Mouse (Mus musculus) adrenal gland (tissue): ENCODE measurements around the gene March9.

Experiments used
- intact Hi-C: fragments of 180-260 bp; cut with DNase I; formaldehyde crosslinking; loops from one replicate; pipeline ENCODE4 v1.15.1; 2025

March9 gene

DNA sequence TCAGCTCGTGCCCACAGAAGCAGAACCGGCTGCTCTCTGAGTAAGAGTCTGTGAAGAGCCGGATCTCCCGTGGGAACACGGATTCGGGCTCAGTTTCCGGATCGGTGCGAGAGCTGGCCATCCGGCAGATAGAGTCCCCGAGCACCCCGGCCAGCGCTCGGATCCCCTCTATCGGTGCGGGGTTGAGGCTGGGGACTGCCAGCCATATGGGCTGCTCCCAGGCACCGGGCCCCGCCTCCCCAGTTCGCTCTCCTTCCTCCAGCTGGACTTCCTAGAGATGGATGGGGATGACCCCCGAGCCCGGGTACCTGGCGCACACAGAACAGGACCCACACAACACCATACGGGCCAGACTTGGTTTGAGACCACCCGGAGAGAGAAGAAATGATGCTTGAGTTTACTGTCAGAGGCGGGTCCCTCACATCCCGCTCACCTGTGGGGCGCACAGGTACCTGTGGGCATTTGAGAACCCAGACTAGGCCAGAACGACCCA lies 18.7 kb downstream of the March9 start, which contains the start of the genes Mettl1 and Eef1akmt3:
TSS of gene Mettl1 (plus strand) at position 141 of the 493 bp plus-strand sequence.
TSS of gene Eef1akmt3 (minus strand) at position 240 of the 493 bp plus-strand sequence.
- intact Hi-C loops, result no loop called here

DNA sequence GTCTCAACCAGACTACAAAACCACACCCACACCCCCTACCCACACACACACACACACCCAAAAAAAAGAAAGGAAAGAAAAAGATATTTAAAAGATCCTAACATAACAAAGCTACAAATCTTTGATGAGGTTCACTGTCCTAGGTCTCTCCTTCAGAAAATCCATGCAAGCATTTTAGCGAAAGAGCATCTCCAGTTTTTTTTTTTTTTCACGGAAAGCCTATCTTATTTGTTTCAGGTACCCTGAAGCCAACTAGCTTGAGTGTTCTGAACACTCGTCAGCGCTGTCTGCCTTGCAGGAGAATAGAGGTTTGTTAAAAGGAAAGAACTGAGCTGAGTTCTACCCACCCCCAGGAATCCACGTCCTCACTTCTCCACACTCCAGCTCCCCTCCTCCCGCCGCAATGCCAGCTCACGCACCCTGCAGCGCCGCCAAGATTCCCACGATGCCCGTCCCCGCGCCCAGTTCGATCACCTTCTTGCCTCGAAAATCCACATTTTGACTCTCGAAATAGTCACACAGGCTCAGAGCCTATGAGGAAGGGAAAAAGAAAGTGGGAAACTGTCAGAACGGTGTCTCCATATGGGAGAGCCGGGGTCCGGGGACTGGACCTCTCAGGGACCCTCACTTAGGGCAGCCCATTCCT lies 19.3 kb downstream of the March9 start:
- intact Hi-C loops, result no loop called here

DNA sequence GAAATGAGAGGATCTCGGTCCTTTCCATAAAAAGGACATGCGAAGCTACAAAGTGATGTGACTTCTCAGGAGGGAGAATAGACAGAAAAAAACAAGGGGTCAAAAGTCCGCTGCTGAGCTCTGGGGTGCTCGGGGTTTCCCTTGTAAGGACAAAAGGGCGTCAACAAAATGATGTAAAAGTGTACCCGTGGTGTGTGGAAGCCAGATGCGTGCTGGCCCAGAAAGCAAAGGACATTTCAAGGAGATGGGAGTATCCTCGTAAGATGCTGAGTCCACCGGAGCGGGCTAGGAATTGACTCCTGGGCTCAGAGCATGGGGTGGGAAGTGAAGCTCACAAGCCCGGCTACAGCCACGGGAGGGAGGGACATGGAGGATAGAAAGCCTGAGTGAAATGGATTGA lies 22.3 kb downstream of the March9 start:
- intact Hi-C loops, result no loop called here

DNA sequence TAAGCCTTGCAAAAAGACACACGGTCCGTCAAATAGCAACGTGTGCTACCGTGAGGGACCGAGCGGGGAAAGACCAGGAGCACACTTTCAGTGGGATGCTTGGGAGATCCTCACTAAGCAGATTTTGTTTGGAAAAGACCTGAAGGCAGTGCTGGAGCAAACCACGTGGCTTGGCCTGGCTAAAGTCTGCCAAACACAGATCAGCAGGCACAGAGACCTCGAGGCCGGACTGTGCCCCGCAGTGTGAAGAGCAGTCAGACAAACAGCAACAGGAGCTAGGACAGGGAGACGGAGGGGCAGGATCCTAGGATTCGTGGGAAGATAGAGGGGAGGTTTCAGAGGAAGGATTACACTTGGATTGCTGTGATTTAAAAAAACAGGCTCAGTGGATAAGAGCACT lies 23.7 kb downstream of the March9 start:
- intact Hi-C loops, result no loop called here

DNA sequence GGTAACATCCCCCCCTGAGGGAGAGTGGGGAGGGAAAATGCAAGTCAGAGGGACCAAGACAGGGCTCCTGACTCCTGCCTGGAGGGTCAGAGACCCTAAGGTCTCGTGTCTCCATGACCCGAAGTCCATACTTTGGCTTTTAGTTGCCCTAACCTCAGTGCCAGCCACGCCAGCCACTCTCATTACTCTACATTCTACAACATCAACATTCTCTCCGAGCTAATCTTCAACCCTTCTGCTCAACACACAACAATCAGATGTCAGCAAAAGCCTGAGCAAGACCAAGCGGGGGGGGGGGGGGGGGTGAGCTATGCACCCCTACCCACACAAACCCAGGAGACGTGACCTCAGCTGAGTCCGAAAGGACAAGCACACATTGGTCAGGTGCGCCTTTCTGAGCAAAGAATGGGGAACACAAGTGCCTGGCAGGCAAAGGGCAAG lies 26.7 kb downstream of the March9 start:
- intact Hi-C loops, result no loop called here

DNA sequence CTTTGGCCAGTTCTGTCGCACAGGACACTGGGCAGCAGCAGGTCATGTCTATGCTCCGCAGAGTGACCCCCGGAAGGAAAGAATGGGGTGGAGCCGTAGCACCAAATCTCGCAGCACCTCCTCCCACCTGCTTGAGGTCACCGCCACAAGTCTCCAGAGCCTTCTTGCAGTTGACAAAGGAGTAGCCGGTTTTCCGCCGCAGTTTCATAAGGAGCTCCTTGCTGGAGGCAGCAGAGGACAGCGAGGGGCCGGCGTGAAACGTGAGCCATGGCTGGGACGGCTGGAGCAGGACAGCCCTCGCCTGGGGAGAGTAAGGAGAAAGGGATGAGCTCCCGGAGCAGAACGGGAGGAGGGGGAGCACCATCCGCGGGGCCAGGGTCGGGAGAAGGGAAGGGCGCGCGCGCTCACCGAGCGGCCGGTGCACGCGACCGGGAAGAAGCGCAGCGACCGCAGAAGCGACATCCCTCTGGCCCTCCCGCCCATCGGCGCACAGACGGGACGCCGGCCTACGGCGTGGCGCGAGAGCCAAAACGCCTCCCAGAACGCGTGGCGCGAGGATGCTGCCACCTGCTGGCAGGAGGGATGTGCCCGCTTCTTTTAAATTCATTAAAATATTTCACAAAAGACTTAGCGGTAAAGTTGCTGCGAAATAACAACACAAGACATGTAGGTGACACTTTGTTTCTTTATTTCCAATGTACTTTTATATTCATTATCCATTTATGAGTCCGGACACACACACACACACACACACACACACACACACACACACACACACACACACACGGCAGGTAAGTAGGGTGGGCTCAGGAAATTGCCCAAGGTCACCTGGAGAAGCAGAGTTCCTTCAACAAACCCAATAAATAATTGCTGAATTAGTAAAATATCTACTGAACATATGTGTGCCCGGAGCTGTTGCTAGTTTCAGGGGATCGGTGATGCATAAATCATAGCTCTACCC lies 29.4 kb downstream of the March9 start, which contains the start of gene Tsfm:
TSS of gene Tsfm (minus strand) at position 505 of the 961 bp plus-strand sequence.
- intact Hi-C loops, result loop anchor here (1.0 to 2.0 kb wide), 2 partner anchors 40 to 111 kb away; no protein-coding TSS in a partner anchor

DNA sequence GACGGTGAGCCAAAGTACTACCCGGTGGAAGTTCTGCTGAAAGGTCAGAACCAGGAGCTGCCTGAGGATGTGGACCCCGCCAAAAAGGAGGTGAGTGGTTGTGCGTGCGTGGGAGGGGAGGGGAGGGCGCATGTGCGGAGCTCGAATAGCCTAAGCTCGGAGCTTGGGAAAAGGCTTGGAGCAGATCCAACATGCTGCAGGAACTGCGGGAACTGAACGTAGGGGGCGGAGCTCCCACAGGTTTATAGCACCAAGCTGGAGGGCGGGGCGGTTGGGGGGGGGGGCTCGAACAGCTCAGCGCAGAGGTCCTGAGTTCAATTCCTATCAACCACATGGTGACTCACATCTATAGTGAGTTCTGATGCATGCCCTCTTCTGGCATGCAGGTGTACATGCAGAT lies 41.6 kb downstream of the March9 start:
- intact Hi-C loops, result no loop called here

DNA sequence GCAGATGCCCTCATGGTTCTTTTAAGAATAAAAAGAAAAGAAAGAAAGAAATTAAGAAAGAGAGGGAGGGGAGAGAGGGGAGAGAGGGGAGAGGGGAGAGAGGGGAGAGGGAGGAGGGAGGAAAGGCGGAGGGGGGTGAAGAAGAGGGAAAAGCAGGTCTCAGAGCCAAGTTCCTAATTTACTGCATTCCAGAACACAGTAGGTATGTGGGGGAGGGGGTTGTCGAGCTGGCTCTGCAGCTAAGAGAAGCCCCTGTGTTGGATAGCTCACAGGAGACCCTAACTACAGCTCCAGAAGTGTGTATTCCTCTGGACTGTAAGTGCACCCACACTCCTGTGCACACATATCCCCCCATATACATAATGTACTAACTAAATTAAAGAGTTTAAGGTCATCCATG lies 42.9 kb downstream of the March9 start:
- intact Hi-C loops, result no loop called here

DNA sequence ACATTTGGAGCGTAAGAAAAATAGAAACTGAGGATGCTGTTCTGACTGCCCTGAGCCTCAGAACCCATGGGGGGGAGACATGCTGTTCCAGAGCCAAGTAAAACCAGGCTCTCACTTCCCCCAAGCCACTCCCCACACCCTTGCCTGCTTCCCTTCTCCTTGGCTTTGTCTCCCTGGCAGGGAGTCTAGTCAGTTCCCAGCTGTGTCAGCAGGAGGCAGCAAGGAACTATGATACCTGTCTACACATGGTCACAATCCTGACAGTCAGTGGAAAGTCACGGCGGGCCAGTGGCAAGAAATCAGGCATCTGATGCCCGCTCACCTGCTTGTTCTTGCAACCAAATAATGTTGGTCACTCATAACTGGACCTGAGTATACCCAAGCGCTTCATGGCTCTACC lies 43.5 kb downstream of the March9 start:
- intact Hi-C loops, result no loop called here
